Mouse (Mus musculus) kidney, postnatal 14 days (tissue): ENCODE measurements around the gene Ptpn11.

Experiments used
- DNase-seq: peaks from one replicate; pipeline ENCODE4 v3.0.0; 2022; ENCODE audit warnings: mixed read lengths

Gene Ptpn11

DNA sequence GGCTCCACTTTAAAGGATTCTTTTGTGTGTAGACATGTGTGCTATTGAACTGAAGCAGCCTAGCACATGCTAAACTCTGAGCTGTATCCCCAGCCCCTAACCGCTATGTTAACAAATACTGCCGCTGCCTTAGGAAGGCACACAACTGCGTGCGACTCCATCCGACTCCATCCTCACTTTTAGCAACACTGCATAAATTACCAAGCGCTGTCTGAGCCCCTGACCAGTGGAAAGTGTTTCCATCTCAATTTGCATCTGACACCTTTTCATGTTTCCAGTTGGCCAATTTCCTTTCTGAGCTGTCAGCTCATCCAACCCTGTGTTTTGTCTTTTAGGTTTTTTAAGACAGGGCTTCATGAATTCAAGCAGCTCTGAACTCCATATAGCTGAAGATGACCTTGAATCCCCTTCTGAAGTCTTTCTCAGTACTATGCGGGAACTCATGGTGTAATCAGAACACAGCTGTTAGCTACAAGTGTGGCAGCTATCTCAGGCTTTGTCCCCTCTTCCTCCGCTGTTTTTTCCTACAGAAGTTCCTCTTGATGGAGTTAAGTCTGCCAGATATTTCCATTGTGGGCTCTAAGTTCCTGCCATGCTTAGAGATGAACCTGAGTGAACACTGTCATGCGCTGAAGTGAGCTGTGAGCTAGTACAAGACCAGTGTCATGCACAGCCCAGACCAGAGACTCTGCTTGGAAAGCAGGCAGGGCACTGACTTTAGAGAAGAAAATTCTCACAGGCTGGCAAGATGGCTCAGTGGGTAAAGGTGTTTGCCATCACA is 11.9 kb downstream of the Ptpn11 start:
- DNase-seq = no peak

GRCm38 (mm10) chr5:121172835-121173234 is 18.4 kb downstream of the Ptpn11 start:
- no peak for DNase-seq

GRCm38 (mm10) chr5:121169588-121169987 is 21.6 kb downstream of the Ptpn11 start:
- no peak for DNase-seq

GRCm38 (mm10) chr5:121166884-121167283 is 24.3 kb downstream of the Ptpn11 start:
- no peak for DNase-seq

DNA sequence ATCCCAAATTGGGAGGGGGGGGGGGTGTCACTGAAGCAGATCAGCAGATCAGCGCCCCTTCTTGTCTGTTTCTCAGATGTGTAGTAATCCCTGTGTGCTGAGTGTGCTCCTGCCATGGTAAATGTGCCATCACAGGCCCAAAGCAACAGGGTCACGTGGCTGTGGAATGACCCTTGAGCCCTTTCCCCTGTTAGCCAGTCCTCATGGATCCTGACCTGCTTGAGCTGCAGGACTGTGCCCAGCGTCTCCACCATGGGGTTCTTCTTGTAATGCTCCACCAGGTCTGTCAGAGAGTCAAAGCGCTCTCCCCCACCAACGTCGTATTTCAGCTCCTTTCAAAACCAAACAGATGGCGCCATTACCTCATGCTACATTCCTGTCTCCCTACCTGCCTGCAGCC is 28.3 kb downstream of the Ptpn11 start:
- peak; percentile 72 for DNase-seq

GRCm38 (mm10) chr5:121162285-121162684 is 28.9 kb downstream of the Ptpn11 start:
- no peak for DNase-seq

DNA sequence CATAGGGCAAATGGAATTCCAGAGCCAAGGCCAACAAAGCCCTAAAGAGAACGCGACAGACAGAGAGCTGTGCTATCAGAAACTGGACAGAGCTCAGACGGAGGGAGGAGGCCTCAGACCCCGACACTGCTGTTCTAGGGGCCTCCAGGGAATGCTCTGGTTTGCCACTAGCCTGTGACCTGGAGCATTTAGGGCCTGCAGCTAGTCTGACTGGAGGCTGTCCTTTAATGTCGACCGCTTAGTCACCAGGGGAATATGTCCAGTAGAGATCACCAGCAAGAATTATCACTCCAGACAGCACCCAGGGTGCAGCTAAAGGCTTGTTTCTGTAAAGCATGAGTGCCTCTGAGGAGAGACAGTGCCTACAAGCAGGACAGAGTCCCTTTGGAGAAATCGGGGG is 32.2 kb downstream of the Ptpn11 start:
- DNase-seq = no peak

DNA sequence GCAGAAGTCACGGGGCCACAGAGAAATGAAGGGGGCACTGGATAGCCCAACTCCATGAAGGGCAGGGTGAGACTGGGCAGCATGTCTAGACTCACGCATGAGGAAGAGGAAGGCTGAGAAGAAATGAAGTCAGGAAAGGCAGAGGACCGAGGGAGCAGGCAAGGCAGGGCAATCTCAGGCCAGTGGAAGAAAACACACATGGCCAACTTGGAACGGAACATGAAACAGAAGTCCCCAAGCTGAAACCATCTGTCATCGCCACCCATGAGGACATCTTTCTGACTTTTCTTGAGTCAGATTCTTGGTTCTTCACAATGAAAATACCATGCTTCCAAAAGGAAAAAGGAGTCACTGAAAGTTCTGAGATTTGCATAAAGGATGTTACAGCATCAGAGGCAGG is 33.7 kb downstream of the Ptpn11 start:
- no peak for DNase-seq

GRCm38 (mm10) chr5:121157017-121157416 is 34.2 kb downstream of the Ptpn11 start:
- DNase-seq = no peak

GRCm38 (mm10) chr5:121156121-121156520 is 35.1 kb downstream of the Ptpn11 start:
- no peak for DNase-seq

DNA sequence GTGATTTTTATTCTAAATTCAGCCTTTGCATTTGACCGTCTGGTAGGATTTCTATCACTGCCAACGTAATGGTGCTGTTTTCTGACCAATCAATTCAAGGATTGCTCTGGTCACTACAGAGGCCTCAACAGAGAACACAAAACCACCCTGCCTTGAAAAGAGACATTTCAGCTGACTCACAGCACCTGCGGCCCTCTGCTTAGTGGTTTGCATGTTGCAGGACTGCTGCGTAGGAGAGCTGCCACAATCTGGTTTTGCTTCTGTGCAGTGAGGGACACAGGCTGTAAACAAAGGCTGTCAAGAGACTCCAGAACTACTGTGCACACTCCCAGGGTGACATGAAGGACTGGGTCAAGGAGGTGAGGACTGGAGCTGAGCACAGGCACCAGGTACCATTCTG is 40.5 kb downstream of the Ptpn11 start:
- DNase-seq = no peak

- peak; percentile 65 for DNase-seq
These were observed 42.0 kb downstream of the Ptpn11 start for GRCm38 (mm10) chr5:121149246-121149645.

- peak; percentile 79 for DNase-seq
These were observed 44.9 kb downstream of the Ptpn11 start for GRCm38 (mm10) chr5:121146275-121146674.

DNA sequence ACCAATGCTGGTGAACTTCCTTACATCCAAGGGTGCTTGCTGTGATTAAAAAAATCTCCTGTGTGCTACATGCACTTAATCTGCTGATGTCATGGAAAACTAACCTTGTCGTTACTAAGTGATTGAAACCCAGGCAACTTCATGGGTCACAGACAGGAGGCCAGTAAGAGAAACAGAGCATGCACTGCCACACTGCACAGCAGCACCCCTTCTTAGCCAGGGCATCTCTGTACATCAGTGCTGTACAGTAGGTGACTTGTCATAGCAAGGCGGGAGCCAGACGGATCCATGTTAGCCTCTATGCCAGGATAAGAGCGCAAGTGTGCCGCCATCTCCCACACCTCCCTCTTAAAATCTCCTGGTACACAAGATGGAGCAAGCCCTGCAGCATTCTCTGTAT is 45.6 kb downstream of the Ptpn11 start:
- no peak for DNase-seq

DNA sequence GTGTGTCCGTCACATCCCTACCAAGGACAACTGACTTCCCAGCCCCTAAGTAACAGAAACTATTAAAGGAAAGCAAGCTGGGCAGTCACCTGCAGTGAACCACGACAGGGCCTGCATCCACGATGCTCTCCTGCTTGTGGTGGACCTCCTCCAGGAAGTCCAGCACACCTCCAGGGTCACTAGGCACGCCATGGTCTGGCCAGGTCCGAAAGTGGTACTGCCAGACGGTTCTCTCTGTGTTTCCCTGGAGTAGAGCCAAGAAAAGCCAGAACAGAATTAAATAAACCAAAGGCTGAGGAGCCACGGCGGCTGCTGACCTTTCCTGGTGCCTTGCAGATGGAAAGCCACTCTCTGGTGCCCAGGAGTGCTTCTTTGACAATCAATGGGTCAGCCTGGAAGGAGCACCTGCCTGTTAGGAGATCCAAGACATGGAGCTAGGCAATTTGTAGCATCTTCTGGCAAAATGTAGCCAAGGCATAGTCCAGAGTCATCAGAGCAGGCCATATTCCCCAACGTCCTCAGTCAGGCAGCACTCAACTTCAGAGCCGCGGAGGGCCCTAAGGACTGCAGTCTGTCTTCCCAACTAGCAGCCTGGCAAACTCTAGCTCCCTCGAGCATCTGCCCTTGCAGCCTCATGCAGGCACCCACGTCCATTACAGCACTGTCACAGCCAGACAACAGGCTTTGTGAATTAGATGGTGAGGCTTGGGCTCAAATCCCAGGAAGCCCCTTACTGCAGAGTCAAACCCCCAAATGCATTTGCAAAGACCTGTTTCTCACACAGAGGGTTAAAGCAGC is 46.6 kb downstream of the Ptpn11 start:
- DNase-seq = no peak

- no peak for DNase-seq
These were observed 48.6 kb downstream of the Ptpn11 start for GRCm38 (mm10) chr5:121142431-121143119.

DNA sequence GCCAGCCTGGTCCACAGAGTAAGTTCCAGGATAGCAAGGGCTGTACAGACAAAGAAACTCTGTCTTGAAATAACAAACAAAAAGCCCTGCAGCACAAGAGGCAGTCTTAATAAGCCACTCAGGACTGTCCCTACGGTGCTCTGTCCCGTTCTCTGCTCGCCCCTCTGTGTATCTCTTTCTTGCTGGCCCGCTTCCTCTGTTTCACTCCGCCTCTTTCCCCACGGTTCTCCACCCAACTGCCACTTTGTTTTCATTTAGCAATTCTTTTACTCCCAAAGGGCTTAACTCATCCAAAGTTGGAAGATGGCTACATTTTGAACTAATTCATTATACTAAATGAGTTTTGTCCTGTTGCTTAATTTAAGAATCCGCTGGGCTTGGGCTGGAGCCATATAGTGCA is 50.9 kb downstream of the Ptpn11 start:
- no peak for DNase-seq

DNA sequence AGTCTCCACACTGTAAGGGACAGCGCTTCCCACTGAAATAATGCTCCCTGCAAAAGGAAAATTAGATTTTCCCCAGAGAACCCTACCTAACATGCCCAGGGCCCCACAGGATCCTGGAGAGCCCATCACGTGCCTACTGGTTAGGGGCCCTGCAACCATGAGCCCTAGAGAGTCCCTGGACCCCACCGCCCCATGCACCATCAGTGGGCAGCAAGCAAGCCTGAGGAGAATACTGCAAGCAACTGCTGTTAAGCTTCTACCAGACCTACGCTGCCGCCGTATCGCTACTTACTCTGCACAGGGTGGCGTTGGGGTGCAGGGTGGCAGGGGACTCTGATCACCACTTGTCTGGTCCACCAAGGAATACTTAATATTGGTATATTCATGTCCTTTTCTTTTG is 54.1 kb downstream of the Ptpn11 start:
- DNase-seq = no peak

DNA sequence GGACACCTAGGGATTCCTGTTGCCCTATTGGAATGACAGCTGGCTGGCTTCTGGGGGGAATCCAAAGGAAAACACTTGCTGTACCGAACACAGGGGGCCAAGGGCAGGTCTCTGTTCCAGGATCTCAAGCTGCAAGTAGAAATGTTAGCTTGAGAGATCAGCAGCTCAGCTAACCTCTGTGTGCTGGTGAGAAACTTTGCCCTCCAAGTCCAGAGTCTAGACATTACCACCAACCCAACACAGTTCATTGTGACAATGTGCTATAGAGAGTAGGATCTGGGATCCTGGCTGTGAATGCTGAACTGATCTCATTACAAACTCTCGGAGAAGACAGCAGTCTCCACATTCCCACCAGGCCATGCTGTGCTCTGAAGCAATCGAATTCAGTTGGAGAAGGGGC is 59.4 kb downstream of the Ptpn11 start:
- no peak for DNase-seq

DNA sequence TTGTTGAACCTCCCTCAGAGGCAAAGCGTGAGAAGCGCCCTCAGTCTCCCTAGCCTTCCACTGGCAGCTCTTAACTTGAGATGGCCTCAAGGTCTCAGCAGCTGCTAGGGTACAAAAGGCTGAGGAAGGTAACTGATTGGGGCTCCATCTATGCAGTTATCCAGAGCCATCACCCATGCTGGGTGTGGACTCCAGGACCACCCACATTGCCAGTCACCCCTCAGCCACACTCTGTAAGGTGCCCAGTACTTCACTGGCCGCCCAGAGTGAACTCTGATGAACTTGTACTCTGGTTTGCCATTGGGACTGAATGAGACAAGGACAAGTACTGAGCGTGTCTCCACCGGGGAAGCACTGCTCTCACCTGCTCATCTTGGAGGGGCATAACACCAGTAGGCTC is 61.9 kb downstream of the Ptpn11 start:
- DNase-seq = no peak

DNA sequence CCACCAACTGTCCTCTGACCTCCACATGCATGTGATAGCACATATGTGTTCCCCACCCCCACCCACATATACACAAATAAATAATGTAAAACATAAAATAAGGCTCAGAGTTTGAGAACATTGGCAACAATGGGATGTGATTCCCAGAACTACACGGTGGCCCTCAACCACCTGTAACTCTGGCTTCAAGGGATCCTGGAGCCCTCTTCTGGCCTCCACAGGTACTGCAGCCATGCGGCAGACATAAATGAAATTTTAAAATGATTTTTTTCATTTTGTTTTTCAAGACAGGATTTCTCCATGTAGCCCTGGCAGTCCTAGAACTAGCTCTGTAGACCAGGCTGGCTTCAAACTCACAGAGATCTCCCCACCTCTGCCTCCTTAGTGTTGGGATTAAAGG is 65.1 kb downstream of the Ptpn11 start:
- no peak for DNase-seq

DNA sequence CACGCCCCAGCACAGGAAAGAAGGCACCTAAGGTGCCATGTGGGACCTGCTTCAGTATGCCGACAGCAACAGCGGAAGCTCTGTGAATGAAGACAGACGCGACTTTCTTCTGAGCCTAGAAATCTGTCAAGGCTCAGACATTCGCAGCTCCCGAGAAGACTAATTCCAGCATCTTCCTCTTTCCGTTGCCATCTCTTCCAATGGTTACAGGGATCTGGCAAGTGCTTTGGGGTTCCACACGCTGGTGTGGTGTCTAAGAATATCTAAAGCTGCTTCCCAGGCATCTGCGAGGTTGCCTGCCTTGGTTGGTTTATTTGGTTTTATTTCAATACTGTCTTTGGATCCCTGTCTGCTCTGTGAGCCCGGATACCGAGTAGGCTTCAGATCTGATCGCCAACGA is 65.6 kb downstream of the Ptpn11 start:
- no peak for DNase-seq
